Mouse (Mus musculus): ENCODE results near the gene Meis2. TPM values are rescaled to one million over a fixed set of nuclear protein-coding genes. Genes with fewer than 3 reads are reported as not detected.

Meis2 gene
- total RNA-seq, 1 experiment from 2014 or later = not detected

- no peak for ATAC-seq (replicated peaks; ENCODE audit: low read depth, poor library complexity, severe bottlenecking)
These were observed 9.7 kb downstream of the Meis2 start for GRCm38 (mm10) chr2:116055686-116056620.

DNA sequence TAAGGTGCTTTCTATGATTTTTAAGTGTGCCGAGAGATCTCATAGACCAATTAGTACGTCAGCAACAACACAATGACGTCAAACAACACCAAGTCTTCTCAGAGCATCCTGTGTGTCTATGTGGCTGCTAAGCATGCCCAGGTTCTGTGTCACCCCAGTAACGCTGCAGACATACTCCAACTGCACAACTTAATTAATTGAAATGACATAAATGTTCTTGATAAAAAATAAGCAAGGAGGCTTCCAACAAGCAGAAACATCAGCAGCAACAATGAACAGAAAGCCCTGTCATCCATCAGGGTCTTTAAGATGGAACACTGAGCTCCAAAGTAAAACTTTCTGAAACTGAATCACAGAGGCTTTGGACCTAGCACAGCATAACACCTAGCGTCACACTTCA, 11.7 kb downstream of the Meis2 start:
- ATAC-seq (replicated peaks; ENCODE audit: low read depth, poor library complexity, severe bottlenecking) = no peak

DNA sequence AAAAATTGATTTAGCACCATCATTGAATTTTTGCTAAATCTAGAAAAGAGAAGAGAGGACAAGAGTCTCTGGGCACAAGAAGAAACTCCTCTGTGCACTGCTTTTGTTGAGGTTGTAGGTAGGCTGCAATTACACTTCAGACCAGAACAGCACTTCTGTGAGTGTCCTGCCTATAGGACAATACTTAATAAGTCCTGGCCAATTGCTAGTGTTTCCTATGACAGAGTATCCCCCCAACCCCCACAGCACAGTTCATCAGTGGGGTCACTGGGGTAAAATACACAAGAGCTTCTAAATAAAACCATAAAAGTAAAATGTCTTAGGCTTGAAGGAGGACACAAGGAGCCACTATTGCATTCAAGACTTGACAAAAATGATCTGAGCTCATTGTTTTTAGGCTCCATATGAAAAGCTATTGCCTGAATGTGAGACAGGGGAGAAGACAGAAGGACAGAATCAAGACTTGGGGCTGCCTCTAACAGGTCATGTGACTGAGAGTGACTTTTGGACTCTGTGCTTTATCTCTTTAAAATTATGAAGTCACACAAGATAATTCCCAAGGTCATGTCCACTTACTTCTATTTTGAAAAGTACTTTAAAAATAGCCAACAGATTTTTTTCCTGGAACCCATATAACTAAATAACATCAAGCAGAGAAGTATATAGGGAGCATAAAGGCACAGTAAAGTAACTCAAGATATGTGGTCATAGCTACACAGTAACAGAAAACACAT, 12.8 kb downstream of the Meis2 start:
- ATAC-seq (replicated peaks; ENCODE audit: low read depth, poor library complexity, severe bottlenecking) = no peak

DNA sequence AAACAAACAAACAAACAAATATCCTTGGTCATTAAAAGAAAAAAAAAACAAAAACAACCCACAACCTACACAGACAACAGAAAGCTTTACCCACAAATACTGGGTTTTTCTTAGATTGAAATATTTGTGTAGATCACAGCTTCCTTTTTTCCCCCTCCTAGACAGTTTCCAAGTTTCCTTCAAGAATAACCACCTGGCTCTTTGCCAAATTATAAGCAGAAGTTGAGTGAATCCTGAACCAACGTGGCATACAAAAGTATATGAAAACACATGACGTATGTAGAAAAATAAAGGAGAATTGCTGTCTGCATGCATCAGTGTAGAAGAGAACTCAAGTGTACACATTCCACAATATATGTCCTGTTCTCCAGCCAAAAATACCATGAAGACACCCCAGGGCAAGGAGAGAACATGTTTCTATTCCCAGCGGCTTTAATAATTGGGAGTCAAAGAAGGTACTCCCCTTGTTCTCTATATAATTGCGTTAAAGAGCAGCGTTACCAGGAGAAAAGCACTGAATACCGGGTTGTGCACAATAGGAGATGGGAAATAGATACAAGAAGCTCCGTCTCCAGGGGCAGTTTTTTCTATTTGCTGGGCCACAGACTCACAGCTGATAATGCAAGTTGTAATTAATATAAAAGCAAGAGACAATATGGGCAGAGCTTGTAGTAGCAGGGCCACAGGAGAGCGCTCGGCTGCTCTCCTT, 13.6 kb downstream of the Meis2 start:
- ATAC-seq (replicated peaks; ENCODE audit: low read depth, poor library complexity, severe bottlenecking) = no peak

GRCm38 (mm10) chr2:116049710-116050109, 15.9 kb downstream of the Meis2 start:
- peak; percentile 82 for ATAC-seq (replicated peaks; ENCODE audit: low read depth, poor library complexity, severe bottlenecking)

- ATAC-seq (replicated peaks; ENCODE audit: low read depth, poor library complexity, severe bottlenecking) = no peak
These were observed 18.3 kb downstream of the Meis2 start for GRCm38 (mm10) chr2:116047365-116047764.

GRCm38 (mm10) chr2:116045048-116045447, 20.6 kb downstream of the Meis2 start:
- ATAC-seq (replicated peaks; ENCODE audit: low read depth, poor library complexity, severe bottlenecking) = no peak

DNA sequence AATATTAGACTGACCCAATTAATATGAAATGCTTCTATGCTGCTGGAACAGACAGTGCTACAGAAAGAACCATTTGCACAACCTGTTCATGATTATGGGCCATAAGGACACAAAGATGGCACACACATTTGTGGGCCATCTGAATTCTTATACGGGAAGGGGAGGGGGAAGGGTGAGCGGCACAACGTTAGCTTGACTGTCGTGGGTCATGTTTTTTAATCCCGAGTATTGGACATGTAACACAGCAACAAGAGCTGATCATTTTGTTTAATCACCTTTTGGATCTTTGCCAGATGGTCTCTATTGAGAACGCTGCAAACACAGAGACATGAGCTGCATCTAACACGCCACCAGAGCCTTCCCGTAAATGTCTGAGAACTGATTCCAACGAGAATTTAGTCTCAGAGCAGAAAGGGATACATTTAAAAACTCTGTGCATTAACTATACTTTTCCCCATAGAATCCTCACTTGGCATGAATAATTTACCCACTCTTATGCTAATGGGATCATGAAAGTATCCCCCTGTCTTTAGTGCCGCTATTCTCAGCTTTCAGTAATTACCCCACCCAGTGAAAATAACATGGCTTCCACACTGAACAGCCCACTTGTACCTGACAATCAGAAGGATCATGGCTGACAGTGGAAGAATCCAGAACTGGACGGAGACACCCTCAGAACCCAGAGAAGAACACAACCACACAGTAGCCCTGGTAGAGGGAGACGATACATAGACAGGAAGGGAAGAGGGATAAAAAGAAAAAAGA, 22.5 kb downstream of the Meis2 start:
- ATAC-seq (replicated peaks; ENCODE audit: low read depth, poor library complexity, severe bottlenecking) = no peak

DNA sequence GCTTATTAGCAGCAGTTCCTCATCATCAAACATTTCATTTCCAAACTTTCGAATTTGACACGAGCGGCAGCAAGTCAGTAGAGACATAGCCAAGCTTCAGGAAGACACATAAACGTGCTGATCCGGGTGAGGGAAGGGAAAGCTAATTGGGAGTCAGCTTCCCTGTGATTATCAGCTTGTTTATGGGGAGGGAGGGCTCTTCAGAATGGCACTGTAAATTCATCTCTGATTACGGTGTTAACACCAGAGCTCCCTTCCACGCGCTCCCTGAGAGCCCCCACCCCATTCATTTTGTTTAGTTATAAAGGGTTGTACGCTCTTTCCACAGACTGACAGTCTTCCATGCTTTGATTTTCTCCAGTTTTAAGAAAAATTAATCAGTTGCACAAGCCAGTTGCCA, 23.2 kb downstream of the Meis2 start:
- no peak for ATAC-seq (replicated peaks; ENCODE audit: low read depth, poor library complexity, severe bottlenecking)

DNA sequence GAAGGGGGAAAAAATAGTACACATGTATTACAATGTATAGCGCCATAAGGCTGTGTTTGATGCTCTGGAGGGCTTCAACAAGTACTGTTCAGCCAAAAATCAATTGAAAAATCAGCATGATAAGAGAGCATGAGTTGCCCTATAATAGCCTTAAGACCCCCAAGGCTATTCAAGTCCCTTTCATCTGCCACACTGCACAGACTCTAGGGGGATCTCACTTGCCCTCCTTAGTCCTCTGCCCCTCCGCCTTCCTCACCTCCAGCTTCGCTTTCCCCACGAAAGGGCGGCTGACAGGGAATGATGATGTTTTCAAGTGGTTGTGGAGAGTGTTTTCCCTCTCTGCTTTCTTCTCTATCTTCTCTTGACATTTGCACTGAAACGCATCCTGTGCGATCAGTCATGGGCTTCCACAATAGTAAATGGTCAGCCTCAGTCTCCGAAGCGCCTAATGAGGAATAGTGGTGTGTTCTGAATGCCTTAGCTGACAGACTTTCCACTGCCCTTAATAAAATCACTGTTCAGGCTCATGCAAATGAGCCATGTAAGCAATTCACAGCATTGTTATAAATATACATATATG, 23.9 kb downstream of the Meis2 start:
- no peak for ATAC-seq (replicated peaks; ENCODE audit: low read depth, poor library complexity, severe bottlenecking)

GRCm38 (mm10) chr2:116035345-116035744, 30.3 kb downstream of the Meis2 start:
- ATAC-seq (replicated peaks; ENCODE audit: low read depth, poor library complexity, severe bottlenecking) = no peak

DNA sequence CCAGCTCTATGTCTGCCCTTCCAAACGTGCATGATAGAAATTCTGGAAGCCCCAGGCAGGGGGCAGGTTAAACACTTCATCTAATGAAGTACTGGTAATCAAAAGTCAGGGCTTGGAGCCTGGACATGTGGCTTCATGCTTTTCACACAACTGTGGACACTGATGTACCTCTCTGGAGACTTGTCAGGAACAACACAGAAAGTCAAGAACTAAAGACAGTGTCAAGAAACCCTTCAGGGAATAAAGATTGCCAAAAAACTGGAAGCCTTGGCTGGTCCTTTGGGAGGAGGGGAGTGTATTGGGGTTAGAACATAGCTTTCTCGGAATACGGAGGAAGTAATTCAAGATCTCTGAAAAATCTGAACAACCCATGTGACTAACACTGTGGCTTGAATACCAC, 37.5 kb downstream of the Meis2 start:
- no peak for ATAC-seq (replicated peaks; ENCODE audit: low read depth, poor library complexity, severe bottlenecking)

GRCm38 (mm10) chr2:116022876-116023275, 42.8 kb downstream of the Meis2 start:
- ATAC-seq (replicated peaks; ENCODE audit: low read depth, poor library complexity, severe bottlenecking) = no peak

DNA sequence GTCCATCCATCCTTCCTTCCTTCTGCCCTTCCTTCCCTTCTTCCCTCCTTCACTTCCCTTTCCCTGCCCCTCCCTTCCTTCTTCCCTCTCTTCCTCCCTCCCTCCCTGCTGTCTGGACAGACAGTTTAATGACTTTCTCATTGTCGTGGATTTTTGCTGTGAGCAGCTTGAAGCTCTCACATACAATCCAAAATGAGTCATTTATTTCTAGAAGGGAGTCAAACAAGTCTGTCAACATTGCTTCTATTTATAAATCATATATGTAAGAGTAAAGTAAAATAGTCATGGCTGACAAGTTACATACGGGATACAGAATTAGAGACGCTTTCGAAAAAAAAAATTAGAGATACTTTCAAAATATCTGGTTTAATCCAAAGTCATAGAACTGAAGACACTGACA, 43.7 kb downstream of the Meis2 start:
- no peak for ATAC-seq (replicated peaks; ENCODE audit: low read depth, poor library complexity, severe bottlenecking)

DNA sequence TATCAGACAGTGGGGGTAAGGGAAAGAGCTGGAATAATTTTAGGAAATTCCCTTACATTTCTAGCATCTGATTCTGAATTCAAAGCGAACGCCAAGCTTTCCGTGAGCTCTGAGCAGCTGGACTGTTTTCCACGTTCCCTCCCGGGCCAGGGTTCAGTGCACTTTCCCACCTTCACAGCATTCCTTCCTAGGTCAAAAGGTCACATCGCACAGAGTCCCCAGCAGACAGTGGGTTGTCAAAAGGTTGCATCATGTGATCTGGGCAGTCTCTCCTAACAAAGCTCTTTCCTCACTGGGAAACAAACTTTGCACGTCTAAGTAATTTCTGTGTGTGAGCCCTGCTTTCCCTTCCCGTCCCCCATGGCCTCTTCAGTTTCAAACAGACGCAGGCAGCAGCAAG, 44.6 kb downstream of the Meis2 start:
- ATAC-seq (replicated peaks; ENCODE audit: low read depth, poor library complexity, severe bottlenecking) = no peak

DNA sequence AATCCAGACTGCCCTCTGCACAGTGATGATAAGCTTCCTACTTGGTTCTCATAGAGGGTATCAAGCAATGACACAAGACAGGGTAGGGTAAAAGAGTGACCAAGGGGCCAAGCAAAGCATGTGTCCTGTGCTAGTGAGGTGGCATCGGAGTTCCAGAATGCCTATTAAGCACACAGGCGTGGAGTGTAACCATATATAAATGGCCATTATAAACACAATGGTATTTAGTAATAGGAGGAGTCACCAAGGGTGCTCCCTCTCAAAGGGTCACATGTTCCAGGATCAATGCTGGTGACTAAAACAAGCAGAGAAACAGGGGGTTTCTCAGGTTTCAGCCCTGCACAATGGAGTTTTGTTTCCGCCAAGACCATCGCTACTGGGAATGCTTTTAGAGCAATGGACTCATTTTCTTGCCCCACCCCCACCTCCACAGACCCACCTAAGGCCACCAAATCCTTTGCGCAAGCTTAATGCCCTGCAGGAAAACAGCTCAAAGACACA, 45.1 kb downstream of the Meis2 start:
- no peak for ATAC-seq (replicated peaks; ENCODE audit: low read depth, poor library complexity, severe bottlenecking)

DNA sequence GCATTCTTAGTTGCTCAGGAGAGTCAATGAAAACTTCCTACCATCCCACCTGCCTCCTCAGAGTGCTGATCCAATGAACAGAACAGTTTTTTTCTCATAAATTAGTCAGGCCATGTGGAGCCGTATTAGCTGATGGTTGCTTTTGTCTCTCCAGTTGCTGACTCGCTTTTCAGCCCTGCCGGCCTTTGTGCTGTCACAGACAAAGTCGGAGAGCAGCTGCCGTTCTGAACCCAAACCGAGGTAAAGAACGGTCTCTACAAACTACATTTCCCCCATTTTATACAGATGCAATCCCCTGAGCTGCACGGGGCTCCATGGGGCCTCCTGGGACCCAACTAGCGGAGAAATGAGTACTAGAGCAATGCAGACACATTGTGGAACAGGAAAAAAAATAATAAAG, 45.7 kb downstream of the Meis2 start:
- no peak for ATAC-seq (replicated peaks; ENCODE audit: low read depth, poor library complexity, severe bottlenecking)

DNA sequence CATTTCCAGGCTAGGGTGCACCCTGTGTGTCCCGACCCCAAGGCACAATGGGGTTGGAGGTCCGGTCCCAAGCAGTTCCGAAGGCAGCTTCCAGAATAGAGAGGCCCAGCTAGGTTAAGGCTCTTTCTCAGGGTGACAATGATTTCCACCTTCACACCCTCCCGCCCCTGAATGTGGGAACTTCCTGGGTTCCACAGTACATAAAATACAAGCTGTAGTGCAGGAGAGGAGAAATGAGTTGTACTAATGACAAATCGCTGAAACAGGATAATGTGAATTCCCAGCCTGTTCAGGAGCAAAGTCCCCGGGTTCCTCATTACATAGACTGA, 46.2 kb downstream of the Meis2 start:
- no peak for ATAC-seq (replicated peaks; ENCODE audit: low read depth, poor library complexity, severe bottlenecking)

GRCm38 (mm10) chr2:116018781-116019465, 46.7 kb downstream of the Meis2 start:
- ATAC-seq (replicated peaks; ENCODE audit: low read depth, poor library complexity, severe bottlenecking) = no peak
